Mouse (Mus musculus) testis, adult 2 months (tissue): ENCODE results near the gene Nudcd3. TPM values are rescaled to one million over a fixed set of nuclear protein-coding genes. Genes with fewer than 3 reads are reported as not detected.

ENCODE experiments used
- H3K27ac ChIP-seq: fragments of 200-500 bp; 2 replicates; pipeline ENCODE4 v1.5.1; 2012; ENCODE audit warnings: low read depth, low read length; ENCODE audit not compliant: control insufficient read depth, insufficient read depth
- H3K27me3 ChIP-seq: fragments of 200-500 bp; 2 replicates; pipeline ENCODE4 v1.6.1; 2012; ENCODE audit warnings: mild to moderate bottlenecking, low read length, moderate library complexity; ENCODE audit not compliant: control insufficient read depth, insufficient read depth
- H3K36me3 ChIP-seq: fragments of 200-500 bp; 2 replicates; pipeline ENCODE4 v1.6.1; 2012; ENCODE audit warnings: mild to moderate bottlenecking, low read length; ENCODE audit not compliant: control insufficient read depth, insufficient read depth
- H3K4me1 ChIP-seq: fragments of 200-500 bp; 2 replicates; pipeline ENCODE4 v1.6.1; 2012; ENCODE audit warnings: low read length; ENCODE audit not compliant: control insufficient read depth, insufficient read depth
- H3K4me3 ChIP-seq: fragments of 200-500 bp; 2 replicates; pipeline ENCODE4 v1.5.1; 2012; ENCODE audit warnings: low read depth, mild to moderate bottlenecking, low read length, moderate library complexity, mixed read lengths; ENCODE audit not compliant: control insufficient read depth
- CTCF ChIP-seq: fragments of 200-500 bp; IDR thresholded peaks from 2 replicates; pipeline ENCODE4 v1.5.1; 2012; ENCODE audit warnings: low read depth, mild to moderate bottlenecking, inconsistent platforms, low read length, moderate library complexity; ENCODE audit not compliant: control insufficient read depth, insufficient read depth, insufficient replicate concordance
- POLR2A ChIP-seq: fragments of 200-500 bp; IDR thresholded peaks from 2 replicates; pipeline ENCODE4 v1.6.1; 2012; ENCODE audit warnings: low read depth, mild to moderate bottlenecking, inconsistent platforms, low read length, moderate library complexity; ENCODE audit not compliant: control insufficient read depth
- polyA plus RNA-seq: library from polyadenylated mRNA; depleted of rRNA; stranded (reverse); fragments of >200 nt; gene quantifications from 2 replicates; pipeline ENCODE4 v1.2.3, GENCODE M21; 2012

Gene Nudcd3
- polyA plus RNA-seq, 1 experiment: 23.5 TPM

GRCm38 (mm10) chr11:6187399-6187798 lies 12.8 kb downstream of the Nudcd3 start:
- Histone ChIP-seq H3K27me3 (no peaks in the 10 kb centered on the region), H3K36me3 (no peaks in the 10 kb centered on the region), H3K4me3 (no peak overlapping the region), H3K4me1 (0 out of 2 replicates have a peak, but pooled peaks cover 2% of the 10 kb centered on the region), H3K27ac (no peak overlapping the region)
- TF ChIP-seq CTCF (no peak), POLR2A (no peak)

- no peak overlapping the region for H3K4me3 ChIP-seq
- no peaks in the 10 kb centered on the region for H3K36me3 ChIP-seq
- no peaks in the 10 kb centered on the region for H3K27me3 ChIP-seq
- H3K27ac ChIP-seq: no peak overlapping the region
- 0 out of 2 replicates have a peak, but pooled peaks cover 2% of the 10 kb centered on the region for H3K4me1 ChIP-seq
- TF ChIP-seq POLR2A (no peak), CTCF (no peak)
These were observed 15.8 kb downstream of the Nudcd3 start for GRCm38 (mm10) chr11:6184202-6184935.

- 0 out of 2 replicates have a peak, but pooled peaks cover 2% of the 10 kb centered on the region for H3K4me1 ChIP-seq
- H3K36me3 ChIP-seq: no peaks in the 10 kb centered on the region
- H3K27ac ChIP-seq: no peak overlapping the region
- H3K4me3 ChIP-seq: peak overlapping the region; percentile 79
- no peaks in the 10 kb centered on the region for H3K27me3 ChIP-seq
- TF ChIP-seq POLR2A (no peak), CTCF (no peak)
These were observed 17.0 kb downstream of the Nudcd3 start for GRCm38 (mm10) chr11:6183246-6183645.

- Histone ChIP-seq H3K4me1 (0 out of 2 replicates have a peak, but pooled peaks cover 2% of the 10 kb centered on the region), H3K27me3 (no peaks in the 10 kb centered on the region), H3K4me3 (no peak overlapping the region), H3K36me3 (no peaks in the 10 kb centered on the region), H3K27ac (no peak overlapping the region)
- TF ChIP-seq POLR2A: no peak
- no peak for TF ChIP-seq CTCF
These were observed 19.3 kb downstream of the Nudcd3 start for GRCm38 (mm10) chr11:6180811-6181399.

GRCm38 (mm10) chr11:6179194-6179593 lies 21.0 kb downstream of the Nudcd3 start:
- no peak for TF ChIP-seq CTCF
- TF ChIP-seq POLR2A: no peak
- H3K27me3 ChIP-seq: no peaks in the 10 kb centered on the region
- H3K27ac ChIP-seq: no peak overlapping the region
- no peaks in the 10 kb centered on the region for H3K36me3 ChIP-seq
- 0 out of 2 replicates have a peak, but pooled peaks cover 2% of the 10 kb centered on the region for H3K4me1 ChIP-seq
- no peak overlapping the region for H3K4me3 ChIP-seq

GRCm38 (mm10) chr11:6178673-6179166 lies 21.5 kb downstream of the Nudcd3 start:
- Histone ChIP-seq H3K4me1 (0 out of 2 replicates have a peak, but pooled peaks cover 2% of the 10 kb centered on the region), H3K27ac (no peak overlapping the region), H3K36me3 (no peaks in the 10 kb centered on the region), H3K27me3 (no peaks in the 10 kb centered on the region), H3K4me3 (no peak overlapping the region)
- TF ChIP-seq CTCF (no peak), POLR2A (no peak)

- H3K27me3 ChIP-seq: no peaks in the 10 kb centered on the region
- H3K36me3 ChIP-seq: no peaks in the 10 kb centered on the region
- no peaks in the 10 kb centered on the region for H3K4me1 ChIP-seq
- no peak for TF ChIP-seq CTCF
- H3K27ac ChIP-seq: no peak overlapping the region
- H3K4me3 ChIP-seq: no peak overlapping the region
These were observed 22.3 kb downstream of the Nudcd3 start for GRCm38 (mm10) chr11:6177781-6178420.
